ENCODE assay signal across 14 mouse cellular contexts in the genomic region with DNA sequence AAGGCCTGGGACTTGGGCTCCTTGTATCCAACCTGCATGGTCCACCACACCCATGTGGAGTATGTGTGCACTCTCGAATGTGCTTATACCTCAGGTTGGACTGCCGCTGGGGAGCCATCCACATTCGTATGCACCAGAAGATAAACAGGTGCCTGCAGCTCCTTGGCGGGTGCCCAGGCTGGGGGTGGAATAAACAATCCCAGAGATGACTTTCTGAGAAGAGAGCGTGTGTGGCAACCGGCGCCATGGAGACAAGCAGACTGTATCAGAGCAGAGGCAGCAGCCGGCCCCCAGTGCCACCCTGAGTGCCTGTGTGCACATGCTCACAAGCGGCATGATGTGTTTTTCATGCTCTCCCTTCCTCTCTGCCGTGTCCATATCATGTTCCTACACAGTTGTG. TPM values are rescaled to one million over a fixed set of nuclear protein-coding genes. Genes with fewer than 3 reads are reported as not detected.
A peak's percentile ranks its signal among the peaks of the same experiment; 100 is the strongest.
DNase-seq lines count a peak whose midpoint lies in the region; ATAC-seq and TF ChIP-seq lines count a peak whose summit lies in the region.
"Had no signal": no experiment of that assay in that cellular context is flagged by ENCODE, and none has a peak within 500 bp of the region (broad histone marks: within the 10 kb centered on the region; RNA-seq: fewer than 3 reads in every experiment).

No protein-coding gene starts in this region.

- 56% methylated on average over 10 of the region's 10 CpGs for WGBS in liver, postnatal 0 days (ENCODE audit: insufficient replicate concordance)

- TF ChIP-seq CTCF in liver, postnatal 0 days (IDR thresholded peaks at IDR 0.05; ENCODE audit: low read depth) = no peak

- no peak for ATAC-seq in liver, postnatal 0 days

- no peak for TF ChIP-seq EP300 in liver, postnatal 0 days (IDR thresholded peaks at IDR 0.05; ENCODE audit: low read depth)

- H3K4me3 ChIP-seq in liver, postnatal 0 days (ENCODE audit: low read depth, low read length) = no peak overlapping the region
- H3K4me3 ChIP-seq: embryonic facial prominence, embryonic 12.5 days; heart, embryonic 13.5 days had no signal

- peaks cover 8% of the 10 kb centered on the region for H3K4me1 ChIP-seq in liver, postnatal 0 days (ENCODE audit: insufficient read depth)

- H3K27me3 ChIP-seq in liver, postnatal 0 days (ENCODE audit: insufficient read depth, low read length) = peaks cover 39% of the 10 kb centered on the region

- H3K4me2 ChIP-seq in liver, postnatal 0 days (ENCODE audit: low read depth, low read length) = no peak overlapping the region
- H3K4me2 ChIP-seq: embryonic facial prominence, embryonic 12.5 days; heart, embryonic 13.5 days had no signal

- H3K9me3 ChIP-seq in liver, postnatal 0 days (ENCODE audit: low read length) = no peaks in the 10 kb centered on the region
- H3K9me3 ChIP-seq: embryonic facial prominence, embryonic 12.5 days; heart, embryonic 13.5 days had no signal

- no peak overlapping the region for H3K9ac ChIP-seq in liver, postnatal 0 days (replicated peaks)
- H3K9ac ChIP-seq: embryonic facial prominence, embryonic 12.5 days; heart, embryonic 13.5 days; liver, embryonic 14.5 days had no signal

- H3K36me3 ChIP-seq in liver, postnatal 0 days (replicated peaks; ENCODE audit: insufficient read depth, low read length) = no peaks in the 10 kb centered on the region
- H3K36me3 ChIP-seq: embryonic facial prominence, embryonic 12.5 days; heart, embryonic 13.5 days had no signal

- H3K27ac ChIP-seq in liver, postnatal 0 days (ENCODE audit: low read depth) = no peak overlapping the region
- H3K27ac ChIP-seq: embryonic facial prominence, embryonic 12.5 days; heart, embryonic 13.5 days; liver, embryonic 14.5 days had no signal

- peak; percentile 66 for DNase-seq in cerebellum, adult 11 months
- DNase-seq in cerebellum, postnatal 4 days (ENCODE audit: low spot score in 2 of 2) = no peak
- peak; percentile 71 to 88 for DNase-seq in frontal cortex, postnatal 10 days (ENCODE audit: low spot score in 2 of 2)
- DNase-seq in left cerebral cortex, adult 11 months (ENCODE audit: low spot score) = peak; percentile 75
- DNase-seq in right cerebral cortex, postnatal 25 days = peak; percentile 88
- DNase-seq in liver, postnatal 0 days = no peak
- DNase-seq in urinary bladder, postnatal 14 days (ENCODE audit: low spot score) = no peak
- no peak for DNase-seq in kidney, adult 8-10 months
- DNase-seq: kidney, postnatal 14 days; thymus, postnatal 4 days had no signal

RNA-seq across cellular contexts. Expression of a gene that starts 3.0 kb away (rescaled TPM):
- not detected in 2 replicates for polyA plus RNA-seq in liver, postnatal 0 days (2015; fragmentation: Nextera tagmentation; extraction: Ambion mirVana)
- polyA plus RNA-seq: heart, embryonic 13.5 days had no signal

RNA-seq across cellular contexts. Expression of a gene that starts 13.7 kb away (rescaled TPM):
- polyA plus RNA-seq in liver, postnatal 0 days (2015; fragmentation: Nextera tagmentation; extraction: Ambion mirVana) = not detected in 2 replicates
- polyA plus RNA-seq: heart, embryonic 13.5 days had no signal

RNA-seq across cellular contexts. Expression of a gene that starts 31.1 kb away (rescaled TPM):
- not detected in 2 replicates for polyA plus RNA-seq in liver, postnatal 0 days (2015; fragmentation: Nextera tagmentation; extraction: Ambion mirVana)
- polyA plus RNA-seq: embryonic facial prominence, embryonic 12.5 days; heart, embryonic 13.5 days; liver, embryonic 14.5 days; neural tube, embryonic 14.5 days had no signal

RNA-seq across cellular contexts. Expression of a gene that starts 36.5 kb away (rescaled TPM):
- polyA plus RNA-seq in liver, postnatal 0 days (2015; fragmentation: Nextera tagmentation; extraction: Ambion mirVana) = 2.1 and 2.2 TPM in 2 replicates

RNA-seq across cellular contexts. Expression of a gene that starts 51.4 kb away (rescaled TPM):
- polyA plus RNA-seq in liver, postnatal 0 days (2015; fragmentation: Nextera tagmentation; extraction: Ambion mirVana) = 7.0 TPM in 2 replicates
- polyA plus RNA-seq: heart, embryonic 13.5 days had no signal

Comparison
In these comparisons a context has a peak if more than half of its experiments do, and no peak if none do; other contexts are left out.
1. DNase-seq: peak in cerebellum, adult 11 months (single experiment), frontal cortex, postnatal 10 days (2 of 2), left cerebral cortex, adult 11 months (single experiment) and right cerebral cortex, postnatal 25 days (single experiment); none in cerebellum, postnatal 4 days (0 of 2), liver, postnatal 0 days (single experiment), urinary bladder, postnatal 14 days (single experiment) and kidney, adult 8-10 months (0 of 2).